Mouse (Mus musculus): ENCODE results near the gene Elovl5. TPM values are rescaled to one million over a fixed set of nuclear protein-coding genes. Genes with fewer than 3 reads are reported as not detected.
A peak's percentile ranks its signal among the peaks of the same experiment; 100 is the strongest.

The Elovl5 gene
- total RNA-seq, 2 experiments from 2014 or later: 31.4 to 37.8 TPM

DNA sequence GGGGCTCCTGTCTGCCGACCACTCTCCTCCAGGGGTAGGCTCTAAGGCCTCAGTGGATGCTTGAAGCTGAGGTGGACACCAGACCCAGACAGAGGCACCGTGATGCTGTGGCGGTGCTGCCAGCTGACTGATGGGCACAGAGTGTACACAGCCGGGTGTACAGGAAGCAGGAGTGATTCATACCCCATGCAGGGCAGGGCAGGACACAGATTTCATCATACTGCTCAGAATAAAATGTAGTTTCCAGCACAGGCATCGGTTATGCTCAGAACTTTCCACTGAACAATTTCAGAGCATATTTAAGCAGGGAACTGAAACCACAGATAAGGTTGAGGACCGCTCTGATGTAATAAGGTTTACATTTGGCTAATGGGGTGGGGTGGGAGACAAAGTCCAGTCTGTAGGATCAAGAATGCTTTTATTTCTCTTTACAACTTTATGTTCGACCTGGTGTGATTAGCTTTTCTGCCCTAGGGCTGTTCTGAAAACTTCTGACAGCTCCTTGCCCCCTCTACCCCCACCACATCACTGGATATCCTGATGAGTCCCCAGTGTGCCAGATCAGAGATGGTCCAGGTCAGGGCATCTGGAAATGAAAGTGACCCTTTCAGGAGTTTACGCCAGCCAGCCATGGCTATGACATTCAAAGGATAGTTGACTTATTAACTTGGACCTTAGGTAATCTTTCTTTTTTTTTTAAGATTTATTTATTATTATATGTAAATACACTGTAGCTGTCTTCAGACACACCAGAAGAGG is 105.2 kb downstream of the Elovl5 start:
- intact Hi-C loops (cut with DNase I): loop anchor here (5.0 kb wide), 1 partner anchor 410 kb away; no protein-coding TSS in a partner anchor
- peak; percentile 31 for DNase-seq (ENCODE audit: low spot score)

DNA sequence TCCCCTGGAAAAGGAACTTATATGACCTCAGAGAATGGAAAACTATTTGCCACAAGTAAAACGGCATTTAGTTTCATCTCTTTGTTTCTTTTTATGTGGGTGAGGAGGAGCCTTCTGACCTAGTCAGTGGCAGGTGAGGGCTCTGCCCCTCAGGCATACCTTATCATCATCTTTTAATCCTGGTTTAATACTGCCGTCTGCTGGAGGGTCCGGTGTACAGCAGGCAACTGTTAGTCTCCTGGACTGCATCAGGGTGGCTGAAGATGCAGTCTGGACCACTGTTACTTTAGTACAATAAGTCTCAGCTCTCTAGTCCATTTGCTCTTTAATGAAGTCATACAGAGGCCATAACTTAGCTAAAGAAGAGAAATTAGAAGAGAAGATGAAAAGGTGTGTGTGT is 107.7 kb downstream of the Elovl5 start:
- DNase-seq (ENCODE audit: low spot score): no peak
- intact Hi-C loops (cut with DNase I): loop anchor here (1.0 to 5.0 kb wide), 2 partner anchors 223 to 413 kb away; no protein-coding TSS in a partner anchor

DNA sequence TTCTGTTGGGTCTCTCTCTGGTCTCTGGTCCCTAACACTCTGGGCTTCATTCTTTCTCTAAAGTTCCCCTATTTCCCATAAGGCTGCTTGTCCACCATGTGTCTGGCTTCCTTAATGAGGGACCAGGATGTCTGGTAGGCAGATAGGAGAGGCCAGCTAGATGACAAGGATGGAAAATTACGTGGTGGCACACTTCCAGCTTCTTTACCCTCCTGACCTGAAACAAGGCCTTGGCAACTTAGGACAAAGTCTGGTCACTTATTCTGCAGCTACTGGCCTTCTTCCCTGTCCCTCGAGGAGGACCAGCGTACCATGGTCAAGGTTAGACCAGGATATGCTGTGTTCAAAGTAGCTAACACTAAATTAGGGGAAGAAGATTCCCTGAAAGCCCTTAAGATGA is 109.9 kb downstream of the Elovl5 start:
- intact Hi-C loops (cut with DNase I): no loop called here
- DNase-seq (ENCODE audit: low spot score): no peak

DNA sequence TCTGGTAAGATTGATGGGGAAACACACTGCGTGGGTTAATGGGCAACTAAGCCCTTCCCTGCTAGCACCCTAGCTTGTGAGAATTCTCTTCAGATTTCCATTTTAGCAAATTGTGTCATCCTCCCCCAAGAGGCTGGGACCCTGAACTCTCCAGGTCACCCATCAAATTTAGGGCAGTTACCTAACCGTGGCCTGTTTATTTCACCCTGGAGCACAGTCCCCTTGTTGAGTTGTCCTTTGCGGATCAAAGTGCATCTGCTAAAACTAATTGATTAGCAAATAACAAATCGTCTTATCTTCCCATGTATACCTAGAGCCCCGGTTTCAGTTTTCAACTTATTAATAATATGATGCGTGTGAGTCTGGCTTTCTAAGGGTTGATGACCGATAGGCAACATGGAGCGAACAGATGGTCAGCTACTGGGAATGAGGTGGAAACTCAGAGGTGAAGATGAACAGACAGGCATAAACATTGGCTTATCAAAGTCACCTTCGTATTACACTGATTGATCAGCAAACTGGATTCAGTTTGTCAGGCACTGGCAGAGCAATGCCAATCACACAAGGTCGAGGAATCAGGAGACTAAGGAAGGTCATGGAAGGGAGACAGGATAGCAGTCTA is 113.8 kb downstream of the Elovl5 start:
- intact Hi-C loops (cut with DNase I): no loop called here
- no peak for DNase-seq (ENCODE audit: low spot score)

DNA sequence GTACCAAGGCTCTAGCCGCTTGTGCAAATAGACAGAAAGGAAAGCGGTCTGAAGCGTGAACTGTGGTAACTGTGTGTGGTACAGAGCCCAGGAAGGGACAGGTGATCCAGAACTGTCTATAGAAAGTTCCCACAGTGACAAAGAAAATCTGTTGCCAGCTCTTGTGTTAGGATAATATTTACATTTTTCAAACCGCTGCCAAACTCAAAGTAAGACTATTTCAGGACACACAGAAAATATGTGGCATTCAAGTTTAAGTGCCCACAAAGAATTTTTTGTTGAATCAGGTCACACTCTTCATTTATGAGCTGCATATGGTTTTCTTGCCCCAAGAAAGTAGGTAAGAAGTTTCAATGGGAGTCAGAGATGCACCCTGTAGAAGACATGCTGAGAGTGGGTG is 115.8 kb downstream of the Elovl5 start:
- no peak for DNase-seq (ENCODE audit: low spot score)
- intact Hi-C loops (cut with DNase I): no loop called here

Other genes starting within 250 kb of the Elovl5 start
- gene Gclc, start 162.8 kb upstream of the Elovl5 start, total RNA-seq (2021): 10 to 100 TPM in 1 of 2 experiments, 1 to 10 TPM in 1; 8.7 to 11.5 TPM
- not detected for gene Gcm1, start 134.6 kb downstream of the Elovl5 start, total RNA-seq (2021)
- 10 to 100 TPM; 49.2 to 51.3 TPM for gene Fbxo9, start 191.7 kb downstream of the Elovl5 start, total RNA-seq (2021)
- gene Ick, start 191.8 kb downstream of the Elovl5 start, total RNA-seq (2021): 10 to 100 TPM; 14.9 to 15.3 TPM

All from heart, postnatal 25 days (tissue).